ENCODE assay signal across 8 mouse cellular contexts in genomic region chr9:49485250-49485891, GRCm38 (mm10). TPM values are rescaled to one million over a fixed set of nuclear protein-coding genes. Genes with fewer than 3 reads are reported as not detected.
DNase-seq lines count a peak whose midpoint lies in the region; ATAC-seq and TF ChIP-seq lines count a peak whose summit lies in the region.

No protein-coding gene starts in this region.

- intact Hi-C loops in left cerebral cortex, adult 2 months (cut with DNase I), result loop anchor here (1.0 to 5.0 kb wide), 2 partner anchors 238 to 843 kb away; no protein-coding TSS in a partner anchor
- intact Hi-C loops in left cerebral cortex, postnatal 4 days (cut with DNase I), result loop anchor here (10.0 kb wide), 1 partner anchor 241 kb away; no protein-coding TSS in a partner anchor

- peak; percentile 38 for ATAC-seq in heart, embryonic 12.5 days (ENCODE audit: insufficient number of reproducible peaks, low FRiP score)
- ATAC-seq in kidney, embryonic 14.5 days (ENCODE audit: low FRiP score, low TSS enrichment), result peak; percentile 39; the same call in 1 of the 2 replicates
- 0 out of 2 replicates have a peak, but pooled peaks have one; percentile 14 for ATAC-seq in stomach, embryonic 16.5 days (ENCODE audit: insufficient read depth, low FRiP score)

- H3K36me3 ChIP-seq in heart, embryonic 12.5 days, result no peaks in the 10 kb centered on the region
- no peaks in the 10 kb centered on the region for H3K36me3 ChIP-seq in kidney, embryonic 14.5 days (ENCODE audit: control insufficient read depth, insufficient read depth, low read length)
- no peaks in the 10 kb centered on the region for H3K36me3 ChIP-seq in stomach, embryonic 16.5 days (ENCODE audit: control insufficient read depth, insufficient read depth, low read length)

- no peak for DNase-seq in left cerebral cortex, adult 2 months (ENCODE audit: extremely low spot score in 1 of 2, low spot score in 2 of 2)
- DNase-seq in left cerebral cortex, postnatal 4 days, result no peak
- peak; percentile 62 to 68 for DNase-seq in cerebellum, postnatal 14 days
- DNase-seq in lung, postnatal 36 days, result peak; percentile 67
- DNase-seq in left cerebral cortex, adult 11 months (ENCODE audit: low spot score), result no peak

- H3K4me2 ChIP-seq in heart, embryonic 12.5 days, result peak overlapping the region; percentile 97
- H3K4me2 ChIP-seq in kidney, embryonic 14.5 days (replicated peaks; ENCODE audit: low read depth, low read length), result peak overlapping the region; percentile 85
- peak overlapping the region; percentile 61 for H3K4me2 ChIP-seq in stomach, embryonic 16.5 days (ENCODE audit: low read depth, low read length)

- H3K9me3 ChIP-seq in heart, embryonic 12.5 days (replicated peaks), result no peaks in the 10 kb centered on the region
- no peaks in the 10 kb centered on the region for H3K9me3 ChIP-seq in kidney, embryonic 14.5 days (ENCODE audit: control insufficient read depth, low read length)
- H3K9me3 ChIP-seq in stomach, embryonic 16.5 days (replicated peaks; ENCODE audit: control insufficient read depth, low read length), result no peaks in the 10 kb centered on the region

- peak overlapping the region; percentile 48 for H3K4me3 ChIP-seq in left cerebral cortex, adult 2 months
- H3K4me3 ChIP-seq in heart, embryonic 12.5 days, result peak overlapping the region; percentile 71
- H3K4me3 ChIP-seq in kidney, embryonic 14.5 days (ENCODE audit: low read length), result peak overlapping the region; percentile 52
- H3K4me3 ChIP-seq in stomach, embryonic 16.5 days (replicated peaks; ENCODE audit: low read length), result peak overlapping the region; percentile 62

- H3K27ac ChIP-seq in left cerebral cortex, adult 2 months, result no peak overlapping the region
- H3K27ac ChIP-seq in heart, embryonic 12.5 days (ENCODE audit: poor library complexity, severe bottlenecking), result peak overlapping the region; percentile 20; the same call in 1 of the 2 replicates
- no peak overlapping the region for H3K27ac ChIP-seq in kidney, embryonic 14.5 days (ENCODE audit: low read depth, low read length)
- H3K27ac ChIP-seq in stomach, embryonic 16.5 days (ENCODE audit: low read length), result no peak overlapping the region

- H3K4me1 ChIP-seq in heart, embryonic 12.5 days (replicated peaks), result 0 out of 2 replicates have a peak, but pooled peaks cover 9% of the 10 kb centered on the region
- H3K4me1 ChIP-seq in kidney, embryonic 14.5 days (ENCODE audit: control insufficient read depth, insufficient read depth, low read length), result 0 out of 2 replicates have a peak, but pooled peaks cover 4% of the 10 kb centered on the region
- 0 out of 2 replicates have a peak, but pooled peaks cover 8% of the 10 kb centered on the region for H3K4me1 ChIP-seq in stomach, embryonic 16.5 days (ENCODE audit: control insufficient read depth, insufficient read depth, low read length)

- H3K27me3 ChIP-seq in heart, embryonic 12.5 days (replicated peaks), result no peaks in the 10 kb centered on the region; the same call in 1 of the 2 replicates
- H3K27me3 ChIP-seq in kidney, embryonic 14.5 days (ENCODE audit: control insufficient read depth, insufficient read depth, low read length), result no peaks in the 10 kb centered on the region
- H3K27me3 ChIP-seq in stomach, embryonic 16.5 days (ENCODE audit: control insufficient read depth, insufficient read depth, low read length), result no peaks in the 10 kb centered on the region

- H3K9ac ChIP-seq in heart, embryonic 12.5 days, result peak overlapping the region; percentile 67
- peak overlapping the region; percentile 53; the same call in 1 of the 2 replicates for H3K9ac ChIP-seq in kidney, embryonic 14.5 days (ENCODE audit: low read depth, low read length)
- H3K9ac ChIP-seq in stomach, embryonic 16.5 days (ENCODE audit: low read length), result peak overlapping the region; percentile 66

- peak; percentile 68 for TF ChIP-seq CTCF in left cerebral cortex, adult 2 months (IDR thresholded peaks at IDR 0.05)

- WGBS in heart, embryonic 12.5 days, result 4% methylated on average over 21 of the region's 21 CpGs
- 4% methylated on average over 21 of the region's 21 CpGs for WGBS in kidney, embryonic 14.5 days
- WGBS in stomach, embryonic 16.5 days, result 3% methylated on average over 21 of the region's 21 CpGs

RNA-seq across cellular contexts. Expression of gene Ttc12, which starts 0.7 kb away (rescaled TPM):
- total RNA-seq in left cerebral cortex, adult 2 months (2021), result 1 to 10 TPM; 1.4 to 1.7 TPM
- 1 to 10 TPM; 2.6 to 2.8 TPM for total RNA-seq in left cerebral cortex, postnatal 4 days (2021)
- 1.7 TPM in 2 replicates for polyA plus RNA-seq in heart, embryonic 12.5 days (2016; fragmentation: Nextera tagmentation; extraction: Ambion mirVana)
- polyA plus RNA-seq in kidney, embryonic 14.5 days (2014; fragmentation: Nextera tagmentation; extraction: Ambion mirVana), result 2.4 and 2.6 TPM in 2 replicates
- polyA plus RNA-seq in stomach, embryonic 16.5 days (2015; fragmentation: Nextera tagmentation; extraction: Ambion mirVana), result 1.4 TPM in 2 replicates

RNA-seq across cellular contexts. Expression of gene Ankk1, which starts 58.5 kb away (rescaled TPM):
- total RNA-seq in left cerebral cortex, adult 2 months (2021), result not detected
- not detected for total RNA-seq in left cerebral cortex, postnatal 4 days (2021)
- not detected in 2 replicates for polyA plus RNA-seq in heart, embryonic 12.5 days (2016; fragmentation: Nextera tagmentation; extraction: Ambion mirVana)
- polyA plus RNA-seq in kidney, embryonic 14.5 days (2014; fragmentation: Nextera tagmentation; extraction: Ambion mirVana), result not detected in 2 replicates
- polyA plus RNA-seq in stomach, embryonic 16.5 days (2015; fragmentation: Nextera tagmentation; extraction: Ambion mirVana), result 3.4 and 4.4 TPM in 2 replicates

Comparison
In these comparisons a context has a peak if more than half of its experiments do, and no peak if none do; other contexts are left out.
1. DNase-seq: peak in cerebellum, postnatal 14 days (2 of 2) and lung, postnatal 36 days (single experiment); none in left cerebral cortex, adult 2 months (0 of 2), left cerebral cortex, postnatal 4 days (single experiment) and left cerebral cortex, adult 11 months (single experiment).
2. Peak in every context shown above with its lines, with median percentiles within 50 percentile points of each other: H3K4me3 ChIP-seq, ATAC-seq, H3K4me2 ChIP-seq and H3K9ac ChIP-seq.